ENCODE assay signal across 11 mouse cellular contexts in genomic region chr10:44492815-44493525, GRCm38 (mm10). TPM values are rescaled to one million over a fixed set of nuclear protein-coding genes. Genes with fewer than 3 reads are reported as not detected.
DNase-seq lines count a peak whose midpoint lies in the region; ATAC-seq lines count a peak whose summit lies in the region.
"Had no signal": no experiment of that assay in that cellular context is flagged by ENCODE, and none has a peak within 500 bp of the region (broad histone marks: within the 10 kb centered on the region; RNA-seq: fewer than 3 reads in every experiment).

No protein-coding gene starts in this region.

- H3K36me3 ChIP-seq in hindbrain, embryonic 13.5 days, result no peaks in the 10 kb centered on the region
- H3K36me3 ChIP-seq in hindbrain, embryonic 14.5 days (replicated peaks; ENCODE audit: control insufficient read depth, insufficient read depth), result no peaks in the 10 kb centered on the region
- H3K36me3 ChIP-seq in forebrain, embryonic 13.5 days (ENCODE audit: poor library complexity, severe bottlenecking), result no peaks in the 10 kb centered on the region
- H3K36me3 ChIP-seq in limb, embryonic 10.5 days, result no peaks in the 10 kb centered on the region

- no peak overlapping the region for H3K4me2 ChIP-seq in hindbrain, embryonic 13.5 days
- H3K4me2 ChIP-seq in hindbrain, embryonic 14.5 days (replicated peaks), result no peak overlapping the region
- no peak overlapping the region for H3K4me2 ChIP-seq in forebrain, embryonic 13.5 days

- intact Hi-C loops in gastrocnemius, postnatal 36 days (cut with DNase I), result no loop called here

- 0 out of 2 replicates have a peak, but pooled peaks cover 5% of the 10 kb centered on the region for H3K4me1 ChIP-seq in hindbrain, embryonic 13.5 days (replicated peaks)
- H3K4me1 ChIP-seq in hindbrain, embryonic 14.5 days (replicated peaks; ENCODE audit: control insufficient read depth, insufficient read depth, low read length), result peaks cover 5% of the 10 kb centered on the region; the same call in 1 of the 2 replicates
- peaks cover 10% of the 10 kb centered on the region for H3K4me1 ChIP-seq in forebrain, embryonic 13.5 days
- H3K4me1 ChIP-seq in limb, embryonic 10.5 days, result peaks cover 43% of the 10 kb centered on the region

- H3K4me3 ChIP-seq in hindbrain, embryonic 13.5 days, result no peak overlapping the region
- H3K4me3 ChIP-seq in hindbrain, embryonic 14.5 days (replicated peaks; ENCODE audit: low read length), result no peak overlapping the region
- H3K4me3 ChIP-seq in forebrain, embryonic 13.5 days, result no peak overlapping the region
- H3K4me3 ChIP-seq in limb, embryonic 10.5 days, result no peak overlapping the region
- H3K4me3 ChIP-seq: heart, adult 2 months had no signal

- H3K9me3 ChIP-seq in hindbrain, embryonic 13.5 days, result no peaks in the 10 kb centered on the region
- H3K9me3 ChIP-seq in hindbrain, embryonic 14.5 days (ENCODE audit: control insufficient read depth, low read length), result no peaks in the 10 kb centered on the region
- no peaks in the 10 kb centered on the region for H3K9me3 ChIP-seq in forebrain, embryonic 13.5 days (replicated peaks)
- no peaks in the 10 kb centered on the region for H3K9me3 ChIP-seq in limb, embryonic 10.5 days (replicated peaks)

- ATAC-seq in hindbrain, embryonic 13.5 days (ENCODE audit: low FRiP score), result peak; percentile 43; the same call in 1 of the 2 replicates
- no peak; the same call in 1 of the 2 replicates for ATAC-seq in hindbrain, embryonic 14.5 days (ENCODE audit: low FRiP score)
- ATAC-seq in forebrain, embryonic 13.5 days, result peak; percentile 89

- H3K27ac ChIP-seq in hindbrain, embryonic 13.5 days, result no peak overlapping the region
- no peak overlapping the region for H3K27ac ChIP-seq in hindbrain, embryonic 14.5 days
- H3K27ac ChIP-seq in forebrain, embryonic 13.5 days, result peak overlapping the region; percentile 27; the same call in 1 of the 2 replicates
- no peak overlapping the region for H3K27ac ChIP-seq in limb, embryonic 10.5 days
- H3K27ac ChIP-seq: heart, adult 2 months had no signal

- peaks cover 3% of the 10 kb centered on the region; the same call in 1 of the 2 replicates for H3K27me3 ChIP-seq in hindbrain, embryonic 13.5 days
- H3K27me3 ChIP-seq in hindbrain, embryonic 14.5 days (ENCODE audit: control insufficient read depth, insufficient read depth, low read length), result no peaks in the 10 kb centered on the region
- H3K27me3 ChIP-seq in forebrain, embryonic 13.5 days, result peaks cover 47% of the 10 kb centered on the region
- H3K27me3 ChIP-seq in limb, embryonic 10.5 days (ENCODE audit: low read depth, poor library complexity, severe bottlenecking), result no peaks in the 10 kb centered on the region

- DNase-seq in hindbrain, embryonic 14.5 days (ENCODE audit: low spot score), result no peak
- peak; percentile 78 for DNase-seq in Muller cell, postnatal 12 days (ENCODE audit: inconsistent ontology term)
- peak; percentile 63 for DNase-seq in kidney, postnatal 10 days
- DNase-seq in limb, embryonic 10.5 days (ENCODE audit: low spot score), result no peak
- DNase-seq in gastrocnemius, postnatal 36 days, result no peak
- DNase-seq in urinary bladder, postnatal 36 days (ENCODE audit: low spot score in 2 of 2), result no peak
- DNase-seq: heart, adult 2 months; lung, postnatal 4 days; right cerebral cortex, postnatal 4 days had no signal

- WGBS in hindbrain, embryonic 13.5 days, result 66% methylated on average over 8 of the region's 8 CpGs
- WGBS in hindbrain, embryonic 14.5 days, result 70% methylated on average over 8 of the region's 8 CpGs
- 46% methylated on average over 8 of the region's 8 CpGs for WGBS in forebrain, embryonic 13.5 days
- WGBS in limb, embryonic 10.5 days, result 23% methylated on average over 8 of the region's 8 CpGs

- H3K9ac ChIP-seq in hindbrain, embryonic 13.5 days, result no peak overlapping the region
- no peak overlapping the region for H3K9ac ChIP-seq in hindbrain, embryonic 14.5 days
- no peak overlapping the region for H3K9ac ChIP-seq in forebrain, embryonic 13.5 days

RNA-seq across cellular contexts. Expression of gene Prdm1, which starts 35.3 kb away (rescaled TPM):
- 0.47 and 0.75 TPM in 2 replicates for polyA plus RNA-seq in hindbrain, embryonic 13.5 days (2015; fragmentation: Nextera tagmentation; extraction: Ambion mirVana)
- polyA plus RNA-seq in hindbrain, embryonic 14.5 days (2014; fragmentation: Nextera tagmentation; extraction: Ambion mirVana), result 0.80 and 0.86 TPM in 2 replicates
- polyA plus RNA-seq in forebrain, embryonic 13.5 days (2015; fragmentation: Nextera tagmentation; extraction: Ambion mirVana), result 0.55 and 0.59 TPM in 2 replicates
- 3.6 and 5.5 TPM in 2 replicates for polyA plus RNA-seq in limb, embryonic 10.5 days (2016; fragmentation: Nextera tagmentation; extraction: Ambion mirVana)
- under 1 TPM; 0.35 to 0.38 TPM for total RNA-seq in gastrocnemius, postnatal 36 days (2021)

Comparison
In these comparisons a context has a peak if more than half of its experiments do, and no peak if none do; other contexts are left out.
1. DNase-seq: peak in Muller cell, postnatal 12 days (single experiment) and kidney, postnatal 10 days (single experiment); none in hindbrain, embryonic 14.5 days (single experiment), limb, embryonic 10.5 days (single experiment), gastrocnemius, postnatal 36 days (0 of 2) and urinary bladder, postnatal 36 days (0 of 2).